Mouse (Mus musculus): ENCODE measurements at regions not wholly inside any gene's neighbourhood (a gene's known extent, or its start where the extent isn't known, plus 50 kb on each side); places are given as distances from the start of the nearest gene placed in this dataset.

DNA sequence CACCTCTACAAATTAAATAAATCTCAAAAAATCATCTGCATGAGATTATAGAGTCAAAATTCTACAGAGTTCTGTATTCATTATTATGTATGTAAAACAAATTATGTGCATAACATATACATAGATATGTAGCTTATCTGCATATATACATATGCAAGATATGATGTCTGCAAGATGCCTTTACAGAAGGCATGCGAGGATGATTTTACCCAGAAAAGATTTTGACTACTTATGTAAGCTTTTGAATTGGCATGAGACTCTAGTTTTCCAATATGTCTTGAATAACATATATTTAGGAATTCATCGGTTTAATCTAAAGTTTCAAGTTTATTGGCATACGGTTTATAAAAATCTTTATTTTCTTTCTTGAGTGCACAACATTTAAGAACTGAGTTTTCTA, 939.2 kb downstream of the Efnb2 start:
- DNase-seq (ENCODE audit: low spot score) (no peak), ATAC-seq (replicated peaks; ENCODE audit: low FRiP score, low TSS enrichment, low read depth) (no peak)
- no peak overlapping the region for H3K9ac ChIP-seq (ENCODE audit: low read length)
- 96% methylated on average over 3 of the region's 3 CpGs for WGBS
- H3K36me3 ChIP-seq (ENCODE audit: control insufficient read depth, insufficient read depth, low read length) = no peaks in the 10 kb centered on the region
- H3K4me3 ChIP-seq (ENCODE audit: low read depth, low read length) = no peak overlapping the region
- H3K9me3 ChIP-seq (ENCODE audit: control insufficient read depth, low read length) = no peaks in the 10 kb centered on the region
- H3K4me1 ChIP-seq (replicated peaks; ENCODE audit: control insufficient read depth, insufficient read depth, low read length) = no peaks in the 10 kb centered on the region
- H3K27me3 ChIP-seq (replicated peaks; ENCODE audit: control insufficient read depth, insufficient read depth, low read length) = no peaks in the 10 kb centered on the region
- no peak overlapping the region for H3K4me2 ChIP-seq (ENCODE audit: low read length)
- no peak overlapping the region for H3K27ac ChIP-seq (ENCODE audit: low read depth)

DNA sequence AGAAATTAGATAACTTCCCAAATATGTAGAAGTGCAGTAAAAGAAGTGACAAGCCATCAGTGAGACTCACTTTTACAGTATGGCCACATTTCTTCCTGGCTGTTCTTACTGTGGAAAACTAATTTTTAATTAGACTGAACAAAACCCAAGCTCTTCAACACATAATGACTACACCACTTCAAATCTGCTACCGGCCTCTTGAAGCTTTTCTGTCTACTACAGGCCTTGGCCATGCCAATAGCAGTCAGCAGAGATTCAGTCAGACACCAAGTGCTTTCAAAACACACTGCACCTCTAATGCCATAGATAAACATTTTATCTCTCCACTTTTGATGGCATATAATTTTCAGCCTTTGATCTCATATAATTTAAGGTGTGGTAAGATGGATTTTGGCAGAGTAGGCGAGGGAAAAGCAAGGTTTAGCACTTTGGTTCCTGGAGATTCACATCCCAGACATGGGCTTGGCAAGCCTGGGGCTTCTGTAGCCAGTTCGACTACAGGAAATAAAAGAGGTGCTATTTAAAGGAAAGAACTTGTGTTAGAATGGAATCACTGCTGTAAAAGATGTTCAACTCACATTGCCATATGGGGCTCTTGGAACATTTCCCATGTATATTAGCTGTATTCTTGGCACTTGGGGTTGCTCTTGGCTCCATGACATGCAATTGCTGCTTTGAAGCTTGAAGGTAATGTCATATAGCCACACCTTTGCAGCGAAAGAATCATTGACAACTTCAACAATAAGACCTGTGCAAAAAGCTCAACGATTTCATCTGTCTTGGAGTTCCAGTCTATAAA, 941.9 kb downstream of the Efnb2 start:
- Histone ChIP-seq H3K4me3 (ENCODE audit: low read depth, low read length) (no peak overlapping the region), H3K27ac (ENCODE audit: low read depth) (no peak overlapping the region), H3K4me1 (replicated peaks; ENCODE audit: control insufficient read depth, insufficient read depth, low read length) (no peaks in the 10 kb centered on the region), H3K36me3 (ENCODE audit: control insufficient read depth, insufficient read depth, low read length) (no peaks in the 10 kb centered on the region), H3K4me2 (ENCODE audit: low read length) (no peak overlapping the region), H3K27me3 (replicated peaks; ENCODE audit: control insufficient read depth, insufficient read depth, low read length) (no peaks in the 10 kb centered on the region), H3K9me3 (ENCODE audit: control insufficient read depth, low read length) (no peaks in the 10 kb centered on the region), H3K9ac (ENCODE audit: low read length) (no peak overlapping the region)
- ATAC-seq (replicated peaks; ENCODE audit: low FRiP score, low TSS enrichment, low read depth) = no peak
- WGBS = 85% methylated on average over 5 of the region's 5 CpGs
- no peak for DNase-seq (ENCODE audit: low spot score)

DNA sequence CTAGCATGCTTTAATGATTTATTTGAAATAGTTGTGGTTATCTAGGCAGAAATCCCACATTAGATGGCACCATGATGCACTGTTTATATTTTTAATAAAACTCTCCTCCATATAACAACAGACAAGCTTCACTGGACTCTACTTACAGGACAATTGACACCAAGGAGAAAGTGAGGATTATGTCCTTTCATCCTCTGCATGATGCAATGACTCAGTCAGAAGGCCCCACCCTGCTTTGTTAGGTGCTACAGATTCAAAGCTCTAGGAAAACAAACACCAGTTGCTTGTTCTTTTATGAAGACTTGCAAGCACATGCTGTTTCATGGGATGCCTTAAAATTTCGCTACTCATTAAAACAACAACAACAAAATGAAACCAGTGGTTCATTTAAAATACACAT, 950.3 kb downstream of the Efnb2 start:
- Histone ChIP-seq H3K36me3 (ENCODE audit: control insufficient read depth, insufficient read depth, low read length) (no peaks in the 10 kb centered on the region), H3K27me3 (replicated peaks; ENCODE audit: control insufficient read depth, insufficient read depth, low read length) (no peaks in the 10 kb centered on the region), H3K4me3 (ENCODE audit: low read depth, low read length) (no peak overlapping the region), H3K27ac (ENCODE audit: low read depth) (no peak overlapping the region), H3K9ac (ENCODE audit: low read length) (no peak overlapping the region), H3K9me3 (ENCODE audit: control insufficient read depth, low read length) (no peaks in the 10 kb centered on the region), H3K4me1 (replicated peaks; ENCODE audit: control insufficient read depth, insufficient read depth, low read length) (no peaks in the 10 kb centered on the region), H3K4me2 (ENCODE audit: low read length) (no peak overlapping the region)
- no peak for ATAC-seq (replicated peaks; ENCODE audit: low FRiP score, low TSS enrichment, low read depth)
- no peak for DNase-seq (ENCODE audit: low spot score)
- 73% methylated on average over 1 of the region's 1 CpGs for WGBS

DNA sequence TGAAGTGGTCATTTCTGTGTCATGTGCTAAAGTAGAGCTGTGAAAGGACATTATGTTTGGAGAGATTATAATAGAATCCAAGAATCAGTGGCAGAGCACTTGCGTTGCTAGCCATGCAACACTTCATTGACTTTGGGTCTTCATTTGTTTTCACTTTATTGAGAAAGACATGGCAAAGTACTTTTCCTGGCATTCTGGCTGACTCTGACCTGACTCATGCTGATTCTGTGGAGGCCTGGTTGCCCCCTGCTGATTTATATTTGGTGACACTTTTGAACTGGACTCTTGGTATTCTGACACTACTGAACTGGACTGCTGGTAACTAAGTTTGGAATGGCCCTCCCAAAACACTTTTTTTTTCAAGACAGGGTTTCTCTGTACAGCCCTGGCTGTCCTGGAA, 951.6 kb downstream of the Efnb2 start:
- Histone ChIP-seq H3K36me3 (ENCODE audit: control insufficient read depth, insufficient read depth, low read length) (no peaks in the 10 kb centered on the region), H3K4me1 (replicated peaks; ENCODE audit: control insufficient read depth, insufficient read depth, low read length) (no peaks in the 10 kb centered on the region), H3K4me2 (ENCODE audit: low read length) (no peak overlapping the region), H3K27ac (ENCODE audit: low read depth) (no peak overlapping the region), H3K27me3 (replicated peaks; ENCODE audit: control insufficient read depth, insufficient read depth, low read length) (no peaks in the 10 kb centered on the region), H3K9me3 (ENCODE audit: control insufficient read depth, low read length) (no peaks in the 10 kb centered on the region), H3K9ac (ENCODE audit: low read length) (no peak overlapping the region), H3K4me3 (ENCODE audit: low read depth, low read length) (no peak overlapping the region)
- DNase-seq (ENCODE audit: low spot score) (no peak), ATAC-seq (replicated peaks; ENCODE audit: low FRiP score, low TSS enrichment, low read depth) (no peak)
- WGBS = 95% methylated on average over 1 of the region's 1 CpGs

DNA sequence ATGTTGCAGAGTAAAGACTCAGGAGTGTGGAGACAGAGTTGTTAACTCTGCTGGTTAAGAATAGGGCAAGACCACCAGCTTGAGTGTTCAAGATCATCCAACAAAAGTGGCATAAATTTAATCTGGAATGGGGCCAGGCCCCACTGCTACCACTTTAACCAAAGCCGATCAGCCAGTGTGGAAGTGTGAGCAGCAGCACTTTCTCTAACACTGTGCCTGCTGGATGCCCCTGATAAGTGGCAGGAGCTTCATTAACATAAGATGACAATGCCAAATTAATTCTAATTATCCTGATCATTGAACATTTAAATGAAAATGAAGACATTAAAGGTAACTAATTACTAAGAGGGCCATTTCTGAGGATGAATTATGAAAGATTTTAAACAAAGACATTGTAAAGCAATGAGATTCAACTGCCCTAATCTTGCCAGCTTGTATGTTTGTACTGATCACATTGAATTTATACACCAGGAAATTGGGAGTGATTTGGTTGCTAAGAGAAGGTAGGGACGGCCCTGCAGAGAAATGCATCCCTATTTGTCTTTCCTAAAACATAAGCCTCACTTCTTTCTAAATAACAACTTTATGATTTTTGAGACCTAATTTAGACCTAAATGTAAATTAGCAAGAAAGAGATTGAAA, 969.6 kb downstream of the Efnb2 start:
- ATAC-seq (replicated peaks; ENCODE audit: low FRiP score, low TSS enrichment, low read depth) = no peak
- no peak overlapping the region for H3K4me2 ChIP-seq (ENCODE audit: low read length)
- no peaks in the 10 kb centered on the region for H3K27me3 ChIP-seq (replicated peaks; ENCODE audit: control insufficient read depth, insufficient read depth, low read length)
- no peak for DNase-seq (ENCODE audit: low spot score)
- no peaks in the 10 kb centered on the region for H3K36me3 ChIP-seq (ENCODE audit: control insufficient read depth, insufficient read depth, low read length)
- WGBS = 88% methylated on average over 2 of the region's 2 CpGs
- no peak overlapping the region for H3K4me3 ChIP-seq (ENCODE audit: low read depth, low read length)
- no peaks in the 10 kb centered on the region for H3K9me3 ChIP-seq (ENCODE audit: control insufficient read depth, low read length)
- no peak overlapping the region for H3K9ac ChIP-seq (ENCODE audit: low read length)
- no peak overlapping the region for H3K27ac ChIP-seq (ENCODE audit: low read depth)
- no peaks in the 10 kb centered on the region for H3K4me1 ChIP-seq (replicated peaks; ENCODE audit: control insufficient read depth, insufficient read depth, low read length)

DNA sequence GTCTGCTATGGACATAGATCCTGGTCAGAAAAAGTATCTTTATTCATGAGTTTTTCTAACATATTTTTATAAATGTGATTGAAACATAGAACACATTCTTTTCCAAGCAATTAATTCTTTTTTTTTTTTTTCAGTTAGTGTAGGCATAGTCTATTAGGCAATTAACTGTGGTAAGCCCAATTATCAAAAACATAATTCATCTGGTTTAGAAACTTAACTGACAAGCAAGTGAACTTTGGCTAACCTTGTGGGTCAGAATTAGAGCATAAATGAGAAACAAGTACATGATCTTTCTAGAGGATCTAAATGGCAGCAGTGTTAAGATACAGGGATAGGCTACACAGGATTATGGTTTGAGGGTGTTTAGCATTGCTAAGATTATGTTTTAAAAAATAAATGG, 1007.2 kb downstream of the Efnb2 start:
- Histone ChIP-seq H3K27me3 (replicated peaks; ENCODE audit: control insufficient read depth, insufficient read depth, low read length) (no peaks in the 10 kb centered on the region), H3K9me3 (ENCODE audit: control insufficient read depth, low read length) (no peaks in the 10 kb centered on the region), H3K4me1 (replicated peaks; ENCODE audit: control insufficient read depth, insufficient read depth, low read length) (no peaks in the 10 kb centered on the region), H3K36me3 (ENCODE audit: control insufficient read depth, insufficient read depth, low read length) (no peaks in the 10 kb centered on the region), H3K27ac (ENCODE audit: low read depth) (no peak overlapping the region), H3K4me2 (ENCODE audit: low read length) (no peak overlapping the region), H3K4me3 (ENCODE audit: low read depth, low read length) (no peak overlapping the region), H3K9ac (ENCODE audit: low read length) (no peak overlapping the region)
- ATAC-seq (replicated peaks; ENCODE audit: low FRiP score, low TSS enrichment, low read depth) (no peak), DNase-seq (ENCODE audit: low spot score) (no peak)

Data from intestine, embryonic 14.5 days (tissue).